Mouse (Mus musculus): ENCODE measurements around the gene Xrn1. TPM values are rescaled to one million over a fixed set of nuclear protein-coding genes. Genes with fewer than 3 reads are reported as not detected.
"Not testable (repeated sequence)": the region's sequence is repeated elsewhere in the genome, so short reads cannot be mapped to it uniquely, and the experiment has no call there.

Xrn1 gene
- 13.3 and 15.3 TPM in 2 replicates for polyA plus RNA-seq (2015; fragmentation: Nextera tagmentation; extraction: Ambion mirVana)

- Histone ChIP-seq H3K4me3 (replicated peaks; ENCODE audit: low read length) (peak within 1 kb of the TSS; percentile 97), H3K4me2 (ENCODE audit: low read depth, low read length) (peak within 1 kb of the TSS; percentile 80), H3K36me3 (ENCODE audit: control insufficient read depth, insufficient read depth, low read length) (no peaks in the 10 kb centered on the region), H3K9ac (ENCODE audit: low read length) (peak within 1 kb of the TSS; percentile 99), H3K9me3 (replicated peaks; ENCODE audit: control insufficient read depth, low read length) (no peaks in the 10 kb centered on the region), H3K27ac (ENCODE audit: low read length) (peak within 1 kb of the TSS; percentile 95), H3K27me3 (ENCODE audit: control insufficient read depth, insufficient read depth, low read length) (no peaks in the 10 kb centered on the region), H3K4me1 (ENCODE audit: control insufficient read depth, insufficient read depth, low read length) (0 out of 2 replicates have a peak, but pooled peaks cover 3% of the 10 kb centered on the region)
- WGBS, result under 1% methylated on average over 57 of the region's 57 CpGs
- ATAC-seq (ENCODE audit: insufficient read depth, low FRiP score), result peak; percentile 99
These were observed at the start of gene Xrn1 for GRCm38 (mm10) chr9:95954585-95955461. Gene Xrn1 (plus strand): TSS chr9:95954760.

- no peaks in the 10 kb centered on the region for H3K36me3 ChIP-seq (ENCODE audit: control insufficient read depth, insufficient read depth, low read length)
- ATAC-seq (ENCODE audit: insufficient read depth, low FRiP score), result no peak
- H3K27ac ChIP-seq (ENCODE audit: low read length), result no peak overlapping the region
- no peak overlapping the region for H3K9ac ChIP-seq (ENCODE audit: low read length)
- H3K4me2 ChIP-seq (ENCODE audit: low read depth, low read length), result no peak overlapping the region
- H3K4me1 ChIP-seq (ENCODE audit: control insufficient read depth, insufficient read depth, low read length), result no peaks in the 10 kb centered on the region
- no peaks in the 10 kb centered on the region for H3K27me3 ChIP-seq (ENCODE audit: control insufficient read depth, insufficient read depth, low read length)
- no peaks in the 10 kb centered on the region for H3K9me3 ChIP-seq (replicated peaks; ENCODE audit: control insufficient read depth, low read length)
- H3K4me3 ChIP-seq (replicated peaks; ENCODE audit: low read length), result no peak overlapping the region
These were observed 21.7 kb upstream of the Xrn1 start for GRCm38 (mm10) chr9:95932855-95933254.

- Histone ChIP-seq H3K4me1 (ENCODE audit: control insufficient read depth, insufficient read depth, low read length) (0 out of 2 replicates have a peak, but pooled peaks cover 3% of the 10 kb centered on the region), H3K36me3 (ENCODE audit: control insufficient read depth, insufficient read depth, low read length) (no peaks in the 10 kb centered on the region), H3K9ac (ENCODE audit: low read length) (no peak overlapping the region), H3K27me3 (ENCODE audit: control insufficient read depth, insufficient read depth, low read length) (no peaks in the 10 kb centered on the region), H3K4me3 (replicated peaks; ENCODE audit: low read length) (peak overlapping the region; percentile 97), H3K4me2 (ENCODE audit: low read depth, low read length) (peak overlapping the region; percentile 80), H3K27ac (ENCODE audit: low read length) (no peak overlapping the region), H3K9me3 (replicated peaks; ENCODE audit: control insufficient read depth, low read length) (no peaks in the 10 kb centered on the region)
- WGBS, result 74% methylated on average over 4 of the region's 4 CpGs
- ATAC-seq (ENCODE audit: insufficient read depth, low FRiP score), result no peak
These were observed 902 bp upstream of the Xrn1 start for GRCm38 (mm10) chr9:95953658-95954057.

GRCm38 (mm10) chr9:95954226-95954584, 355 bp upstream of the Xrn1 start:
- H3K9ac ChIP-seq (ENCODE audit: low read length), result peak overlapping the region; percentile 99
- H3K36me3 ChIP-seq (ENCODE audit: control insufficient read depth, insufficient read depth, low read length), result no peaks in the 10 kb centered on the region
- no peaks in the 10 kb centered on the region for H3K9me3 ChIP-seq (replicated peaks; ENCODE audit: control insufficient read depth, low read length)
- no peaks in the 10 kb centered on the region for H3K27me3 ChIP-seq (ENCODE audit: control insufficient read depth, insufficient read depth, low read length)
- 0 out of 2 replicates have a peak, but pooled peaks cover 3% of the 10 kb centered on the region for H3K4me1 ChIP-seq (ENCODE audit: control insufficient read depth, insufficient read depth, low read length)
- peak overlapping the region; percentile 97 for H3K4me3 ChIP-seq (replicated peaks; ENCODE audit: low read length)
- peak overlapping the region; percentile 80 for H3K4me2 ChIP-seq (ENCODE audit: low read depth, low read length)
- 0% methylated on average over 7 of the region's 7 CpGs for WGBS
- H3K27ac ChIP-seq (ENCODE audit: low read length), result peak overlapping the region; percentile 95
- peak; percentile 44; the same call in 1 of the 2 replicates for ATAC-seq (ENCODE audit: insufficient read depth, low FRiP score)

GRCm38 (mm10) chr9:95957611-95958010, 3.1 kb downstream of the Xrn1 start:
- Histone ChIP-seq H3K4me3 (replicated peaks; ENCODE audit: low read length) (no peak overlapping the region), H3K27me3 (ENCODE audit: control insufficient read depth, insufficient read depth, low read length) (no peaks in the 10 kb centered on the region), H3K4me1 (ENCODE audit: control insufficient read depth, insufficient read depth, low read length) (0 out of 2 replicates have a peak, but pooled peaks cover 3% of the 10 kb centered on the region), H3K9ac (ENCODE audit: low read length) (no peak overlapping the region), H3K36me3 (ENCODE audit: control insufficient read depth, insufficient read depth, low read length) (no peaks in the 10 kb centered on the region), H3K27ac (ENCODE audit: low read length) (no peak overlapping the region), H3K9me3 (replicated peaks; ENCODE audit: control insufficient read depth, low read length) (no peaks in the 10 kb centered on the region), H3K4me2 (ENCODE audit: low read depth, low read length) (no peak overlapping the region)
- 81% methylated on average over 2 of the region's 2 CpGs for WGBS
- ATAC-seq (ENCODE audit: insufficient read depth, low FRiP score), result no peak

GRCm38 (mm10) chr9:95958041-95958730, 3.6 kb downstream of the Xrn1 start:
- 0 out of 2 replicates have a peak, but pooled peaks cover 3% of the 10 kb centered on the region for H3K4me1 ChIP-seq (ENCODE audit: control insufficient read depth, insufficient read depth, low read length)
- WGBS, result 92% methylated on average over 7 of the region's 7 CpGs
- ATAC-seq (ENCODE audit: insufficient read depth, low FRiP score), result no peak
- no peak overlapping the region for H3K4me3 ChIP-seq (replicated peaks; ENCODE audit: low read length)
- no peaks in the 10 kb centered on the region for H3K27me3 ChIP-seq (ENCODE audit: control insufficient read depth, insufficient read depth, low read length)
- H3K4me2 ChIP-seq (ENCODE audit: low read depth, low read length), result no peak overlapping the region
- no peaks in the 10 kb centered on the region for H3K36me3 ChIP-seq (ENCODE audit: control insufficient read depth, insufficient read depth, low read length)
- no peak overlapping the region for H3K27ac ChIP-seq (ENCODE audit: low read length)
- H3K9me3 ChIP-seq (replicated peaks; ENCODE audit: control insufficient read depth, low read length), result no peaks in the 10 kb centered on the region
- H3K9ac ChIP-seq (ENCODE audit: low read length), result no peak overlapping the region

- H3K9me3 ChIP-seq (replicated peaks; ENCODE audit: control insufficient read depth, low read length); H3K27ac ChIP-seq (ENCODE audit: low read length); H3K4me3 ChIP-seq (replicated peaks; ENCODE audit: low read length); H3K36me3 ChIP-seq (ENCODE audit: control insufficient read depth, insufficient read depth, low read length); H3K9ac ChIP-seq (ENCODE audit: low read length); ATAC-seq (ENCODE audit: insufficient read depth, low FRiP score); H3K4me2 ChIP-seq (ENCODE audit: low read depth, low read length); H3K27me3 ChIP-seq (ENCODE audit: control insufficient read depth, insufficient read depth, low read length); H3K4me1 ChIP-seq (ENCODE audit: control insufficient read depth, insufficient read depth, low read length): not testable (repeated sequence)
- WGBS, result 67% methylated on average over 2 of the region's 2 CpGs
These were observed 4.2 kb downstream of the Xrn1 start for GRCm38 (mm10) chr9:95958731-95959105.

GRCm38 (mm10) chr9:95959246-95959645, 4.7 kb downstream of the Xrn1 start:
- H3K27ac ChIP-seq (ENCODE audit: low read length), result no peak overlapping the region

More at GRCm38 (mm10) chr9:95959246-95959645, 4.7 kb downstream of the Xrn1 start:
- Histone ChIP-seq H3K9ac (ENCODE audit: low read length) (no peak overlapping the region), H3K4me1 (ENCODE audit: control insufficient read depth, insufficient read depth, low read length) (no peaks in the 10 kb centered on the region), H3K36me3 (ENCODE audit: control insufficient read depth, insufficient read depth, low read length) (no peaks in the 10 kb centered on the region), H3K27me3 (ENCODE audit: control insufficient read depth, insufficient read depth, low read length) (no peaks in the 10 kb centered on the region), H3K9me3 (replicated peaks; ENCODE audit: control insufficient read depth, low read length) (no peaks in the 10 kb centered on the region), H3K4me3 (replicated peaks; ENCODE audit: low read length) (no peak overlapping the region), H3K4me2 (ENCODE audit: low read depth, low read length) (no peak overlapping the region)
- no peak for ATAC-seq (ENCODE audit: insufficient read depth, low FRiP score)
- 84% methylated on average over 6 of the region's 6 CpGs for WGBS
